Mouse (Mus musculus) CD4-positive helper T cell, adult 2 months (primary cell): ENCODE measurements around the gene Btbd11.
A peak's percentile ranks its signal among the peaks of the same experiment; 100 is the strongest.

ENCODE experiments used
- DNase-seq: peaks from one replicate; pipeline ENCODE4 v3.0.0-alpha.2; 2012; ENCODE audit warnings: low read depth, missing footprints, low spot score

Gene Btbd11

DNA sequence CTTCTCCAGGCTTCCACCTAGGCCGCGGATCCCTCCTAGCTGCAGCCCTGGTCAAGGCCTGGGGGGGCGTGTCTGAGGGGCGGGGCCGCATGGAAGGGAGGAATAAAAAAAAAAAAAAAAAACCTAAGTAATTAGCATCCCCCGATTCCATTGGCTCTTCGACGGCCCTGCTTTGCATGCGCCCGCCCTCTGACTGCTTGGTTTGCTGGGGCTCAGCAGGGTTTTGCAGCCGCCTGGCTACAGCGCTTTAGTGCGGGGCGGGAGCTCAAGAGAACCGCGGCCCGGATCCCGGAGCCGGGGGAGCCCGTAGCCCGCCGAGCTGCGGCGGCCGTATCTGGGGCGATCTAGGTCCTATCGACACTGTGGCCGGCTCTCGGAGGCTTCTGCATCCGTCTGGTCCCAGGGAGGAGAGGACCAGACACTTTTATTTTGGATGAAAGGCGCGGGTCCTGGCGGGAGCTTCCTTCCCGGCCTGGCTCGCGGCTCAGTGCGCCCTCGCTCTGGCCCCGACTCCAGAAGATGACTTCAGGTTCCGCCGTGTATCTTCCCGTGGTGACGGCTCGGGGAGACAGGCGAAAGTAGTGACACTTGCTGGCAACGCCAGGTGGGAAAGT, at the start of gene Btbd11:
TSS of gene Btbd11 (plus strand) at position 210 of the 614 bp plus-strand sequence.
- DNase-seq: peak; percentile 88

DNA sequence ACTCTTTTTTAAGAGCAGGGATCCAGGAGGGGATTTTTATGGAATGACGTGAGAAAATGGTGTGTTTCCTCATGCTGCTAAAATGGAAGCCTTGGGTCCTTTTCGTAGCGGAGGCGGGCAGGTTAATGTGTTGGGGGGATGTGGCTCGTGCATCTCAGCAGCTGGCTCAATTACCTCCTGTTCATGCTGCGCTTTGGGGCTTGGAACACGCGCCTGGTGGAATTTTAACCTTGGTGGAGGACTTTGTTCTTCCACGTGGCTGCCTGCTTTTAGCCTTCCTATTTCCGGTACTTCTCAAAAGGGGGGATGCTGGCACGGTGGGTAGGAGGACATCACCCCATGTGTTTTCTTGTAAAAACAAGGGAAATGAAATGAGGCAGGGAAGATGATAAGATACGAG, 47.9 kb upstream of the Btbd11 start:
- no peak for DNase-seq

DNA sequence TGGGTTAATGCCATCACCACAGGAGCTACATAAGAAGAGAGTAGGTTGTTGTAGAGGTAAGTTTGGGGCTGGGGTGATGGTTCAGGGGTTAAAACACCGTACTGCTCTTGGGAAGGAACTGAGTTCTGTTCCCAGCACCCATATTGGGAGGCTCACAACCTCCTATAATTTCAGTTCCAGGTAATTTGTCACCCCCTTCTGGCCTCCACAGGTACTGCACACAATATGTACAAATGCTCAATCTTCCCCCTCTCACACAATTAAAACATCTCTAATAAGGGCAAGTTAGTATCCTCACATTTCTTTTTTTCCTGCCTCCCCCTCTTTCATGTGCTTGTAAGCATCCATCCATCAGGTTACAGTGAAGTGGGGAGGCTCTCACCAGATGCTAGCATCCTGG, 44.7 kb upstream of the Btbd11 start:
- no peak for DNase-seq

DNA sequence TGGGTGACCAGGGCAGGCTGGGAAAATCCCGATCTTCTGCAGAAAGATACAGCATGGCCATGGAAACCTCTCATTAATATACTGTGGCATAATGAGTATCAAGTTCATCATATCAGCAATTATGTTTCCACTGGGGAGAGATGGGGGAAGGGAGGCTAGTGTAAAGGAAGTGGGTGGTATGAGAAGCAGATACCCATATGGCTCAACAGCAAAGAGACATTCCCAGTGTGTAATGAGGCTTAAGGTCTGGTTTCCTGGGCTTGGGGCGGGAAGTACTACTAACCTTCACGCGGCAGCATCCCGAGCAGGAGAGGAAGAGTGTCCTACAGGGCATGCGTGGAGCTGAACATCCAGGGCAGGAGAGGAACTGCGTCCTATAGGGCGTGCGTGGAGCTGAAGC, 39.4 kb upstream of the Btbd11 start:
- no peak for DNase-seq

DNA sequence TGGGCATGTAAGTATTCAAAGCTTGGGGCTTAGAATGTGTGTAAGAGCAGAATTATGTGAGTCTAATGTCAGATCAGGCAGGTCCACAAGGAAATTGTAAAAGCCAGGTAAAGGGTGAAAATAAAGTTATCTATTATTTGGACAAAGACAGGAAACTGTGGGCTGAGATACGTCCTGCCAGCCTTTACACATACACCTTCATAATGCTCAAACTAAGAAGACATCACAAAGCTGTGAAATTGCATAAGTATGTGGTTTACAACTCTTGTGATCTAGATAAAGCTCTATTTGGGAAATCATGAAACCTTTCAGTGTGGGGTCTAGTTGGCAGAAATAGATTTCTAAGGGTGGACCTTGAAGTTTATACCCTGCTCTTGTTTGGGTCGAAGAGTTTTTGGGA, 34.1 kb upstream of the Btbd11 start:
- DNase-seq: peak; percentile 13

DNA sequence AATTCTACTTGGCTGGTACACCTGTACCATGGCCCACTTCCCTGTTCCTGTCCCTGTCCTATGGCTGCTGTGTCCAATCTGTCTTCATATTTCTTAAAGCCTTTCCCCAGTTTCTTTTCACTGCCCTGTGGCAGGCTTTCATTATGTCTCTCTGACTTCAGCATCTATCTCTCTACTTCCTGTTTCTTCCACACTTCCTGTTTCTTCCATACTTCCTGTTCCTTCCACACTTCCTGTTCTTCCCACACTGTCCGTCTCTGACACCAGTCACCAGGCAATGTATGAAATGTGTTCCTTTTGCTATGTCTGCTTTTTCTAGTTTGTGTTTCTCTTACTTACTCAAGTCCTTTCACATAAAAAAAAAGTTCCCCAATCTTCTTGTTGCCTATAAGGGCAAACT, 32.3 kb upstream of the Btbd11 start:
- DNase-seq: no peak

DNA sequence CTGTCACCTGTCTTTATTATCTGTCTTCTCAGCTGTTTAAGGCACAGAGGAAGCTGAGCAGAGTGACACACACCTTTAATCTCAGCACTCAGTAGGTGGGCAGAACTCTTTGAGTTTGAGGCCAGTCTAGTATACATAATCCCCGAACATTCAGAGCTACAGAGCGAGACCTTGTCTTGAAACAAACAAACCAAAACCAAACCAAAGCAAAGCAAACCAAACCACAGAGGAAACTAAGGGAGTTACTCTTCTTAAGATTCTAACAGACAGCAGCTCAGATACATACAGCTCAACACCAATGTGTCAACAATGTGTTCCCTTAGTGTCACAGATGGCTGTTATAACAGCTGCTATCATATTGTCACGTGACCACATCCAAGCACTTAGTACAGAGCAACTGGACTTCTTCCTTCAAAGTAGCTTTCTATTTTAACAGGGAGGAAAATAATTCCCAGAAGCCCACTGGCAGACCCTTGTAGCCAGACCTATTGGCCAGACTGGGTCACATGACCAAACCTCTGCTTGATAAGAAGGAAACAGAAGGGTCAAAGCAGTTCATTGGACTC, 27.0 kb upstream of the Btbd11 start:
- DNase-seq: peak; percentile 66

DNA sequence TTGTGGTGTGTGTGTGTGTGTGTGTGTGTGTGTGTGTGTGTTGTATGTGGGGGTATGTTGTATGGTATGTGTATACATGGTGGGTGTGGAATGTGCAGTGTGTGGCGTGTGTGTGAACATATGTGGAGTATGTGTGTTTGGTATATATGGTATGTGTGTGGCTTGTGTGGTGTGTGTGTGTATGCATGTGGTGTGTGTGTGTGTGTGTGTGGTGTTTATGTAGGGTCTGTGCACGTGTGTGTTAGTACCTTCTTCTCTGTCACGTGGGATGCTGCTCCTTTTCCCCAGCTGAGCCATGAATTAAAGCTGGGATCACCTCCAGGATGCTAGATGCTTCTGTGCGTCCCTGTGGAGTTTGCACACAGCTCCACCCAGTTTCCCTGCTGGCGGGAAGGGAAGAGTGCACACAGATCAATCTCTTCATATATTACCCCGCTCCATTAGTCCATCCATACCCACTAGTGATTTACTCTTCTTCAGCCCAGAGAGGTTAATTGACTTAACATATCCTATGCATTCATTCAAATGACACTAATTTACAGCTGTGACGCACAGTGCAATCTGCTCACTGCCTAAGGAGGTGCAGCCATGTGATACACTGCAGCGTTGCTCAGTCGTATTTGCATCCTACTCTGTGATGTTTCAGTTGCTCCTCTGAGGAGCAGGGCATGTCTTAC, 23.7 kb upstream of the Btbd11 start:
- no peak for DNase-seq

DNA sequence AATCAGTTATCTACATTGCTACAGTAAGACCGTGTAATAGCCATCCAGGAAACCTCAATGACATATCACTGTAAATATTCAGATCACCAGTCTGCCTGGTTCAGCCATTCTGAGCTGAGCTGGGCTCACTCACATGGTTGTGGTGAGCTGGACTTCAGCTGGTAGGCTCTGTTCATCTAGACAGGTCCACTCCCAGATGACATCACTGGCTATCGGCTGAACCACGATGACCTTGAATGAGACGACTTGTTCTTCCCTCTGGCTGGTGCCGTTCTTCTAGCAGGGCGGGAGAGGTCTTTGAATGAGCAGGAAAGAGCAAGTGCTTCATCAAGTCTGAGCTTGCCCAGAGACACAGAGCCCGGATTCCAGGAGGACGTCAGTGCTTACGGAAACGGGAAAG, 19.7 kb upstream of the Btbd11 start:
- DNase-seq: no peak

DNA sequence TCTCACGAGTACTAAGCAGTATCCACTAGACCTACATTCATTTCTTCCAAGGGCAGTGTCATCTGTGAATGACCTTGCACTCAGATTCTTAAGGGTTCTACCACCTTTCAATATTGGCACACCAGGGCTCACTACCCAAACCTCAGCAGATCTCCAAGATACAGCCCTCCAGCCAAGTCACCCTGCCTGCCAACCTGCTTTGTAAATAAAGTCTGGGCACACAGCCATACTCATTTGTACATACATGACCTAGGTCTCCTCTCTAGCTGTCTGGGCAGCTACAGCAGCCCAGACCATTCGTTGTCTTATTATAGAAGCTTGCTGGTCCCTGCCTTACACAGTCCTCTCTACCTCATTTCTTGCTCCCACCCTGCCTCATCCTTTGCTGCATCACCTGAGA, 15.3 kb upstream of the Btbd11 start:
- no peak for DNase-seq

DNA sequence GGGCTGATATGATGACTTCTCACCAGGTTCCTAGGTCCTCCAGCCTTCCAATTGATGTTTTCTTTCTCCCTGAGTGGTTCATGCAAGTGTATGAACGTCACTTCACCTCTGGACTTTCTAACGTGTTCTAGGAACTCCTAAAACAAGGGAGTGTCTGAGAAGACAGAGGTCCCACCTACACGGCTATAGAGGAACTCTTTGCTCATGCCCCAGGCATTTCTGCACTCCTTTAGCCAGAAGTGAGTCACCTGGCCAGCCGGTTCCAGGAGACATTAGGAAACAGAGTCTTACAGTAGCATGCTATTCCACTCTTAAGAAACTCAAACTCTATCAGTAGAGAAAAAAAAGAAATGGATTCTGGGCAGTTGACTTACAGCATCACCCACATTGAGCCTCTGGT, 14.5 kb upstream of the Btbd11 start:
- no peak for DNase-seq

DNA sequence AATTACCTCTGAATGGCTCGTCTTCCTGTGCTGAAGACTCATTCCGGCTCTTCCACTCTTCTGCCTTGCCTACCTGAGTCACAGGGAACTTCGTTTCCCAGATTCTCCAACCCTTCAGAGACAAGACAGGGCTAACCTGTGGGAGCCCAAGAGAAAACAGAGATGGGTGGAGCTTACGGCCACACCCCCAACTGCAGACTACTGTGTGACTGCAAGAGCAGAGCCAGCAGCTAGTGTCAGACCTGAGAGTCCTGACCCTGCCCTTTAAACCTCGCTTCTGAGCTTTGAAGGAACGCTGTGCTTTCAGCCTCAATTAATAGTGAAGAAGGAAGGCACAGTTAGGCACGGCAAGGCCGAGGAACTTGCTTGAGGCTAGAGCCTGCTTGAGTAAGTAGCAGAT, 7.6 kb upstream of the Btbd11 start:
- DNase-seq: no peak

DNA sequence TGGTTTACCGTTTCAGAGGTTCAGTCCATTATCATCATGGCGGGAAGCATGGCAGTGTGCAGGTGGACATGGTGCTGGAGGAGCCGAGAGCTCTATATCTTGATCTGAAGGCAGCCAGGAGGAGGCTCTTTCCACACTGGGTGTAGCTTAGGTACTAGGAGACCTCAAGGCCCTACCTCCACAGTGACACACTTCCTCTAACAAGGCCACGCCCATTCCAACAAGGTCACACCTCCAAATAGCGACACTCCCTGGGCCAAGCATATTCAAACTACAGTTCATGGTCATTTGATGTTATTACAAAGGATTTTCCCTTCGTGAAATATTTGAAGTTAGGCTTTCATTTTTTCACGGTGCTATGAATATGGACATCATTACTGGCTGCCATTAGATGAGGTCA, 3.6 kb upstream of the Btbd11 start:
- no peak for DNase-seq

DNA sequence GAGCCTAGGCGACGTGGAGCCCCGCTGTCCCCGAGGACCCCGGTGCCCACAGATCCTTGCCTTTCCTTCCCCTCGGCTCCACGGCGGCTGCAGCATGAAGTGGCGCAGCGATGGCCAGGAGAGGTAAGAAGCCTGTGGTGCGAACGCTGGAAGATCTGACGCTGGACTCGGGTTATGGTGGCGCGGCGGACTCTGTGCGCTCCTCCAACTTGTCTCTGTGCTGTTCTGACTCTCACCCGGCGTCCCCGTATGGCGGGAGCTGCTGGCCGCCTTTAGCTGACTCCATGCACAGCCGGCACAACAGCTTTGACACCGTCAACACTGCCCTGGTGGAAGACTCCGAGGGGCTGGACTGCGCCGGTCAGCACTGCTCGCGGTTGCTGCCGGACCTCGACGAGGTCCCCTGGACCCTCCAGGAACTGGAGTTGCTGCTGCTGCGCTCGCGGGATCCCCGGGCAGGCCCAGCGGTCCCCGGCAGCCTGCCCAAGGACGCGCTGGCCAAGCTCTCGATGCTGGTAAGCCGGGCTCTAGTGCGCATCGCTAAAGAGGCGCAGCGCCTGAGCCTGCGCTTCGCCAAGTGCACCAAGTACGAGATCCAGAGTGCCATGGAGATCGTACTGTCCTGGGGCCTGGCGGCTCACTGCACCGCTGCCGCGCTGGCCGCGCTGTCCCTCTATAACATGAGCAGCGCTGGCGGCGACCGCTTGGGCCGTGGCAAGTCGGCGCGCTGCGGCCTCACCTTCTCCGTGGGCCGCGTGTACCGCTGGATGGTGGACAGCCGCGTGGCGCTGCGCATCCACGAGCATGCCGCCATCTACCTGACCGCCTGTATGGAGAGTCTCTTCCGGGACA, 831 bp downstream of the Btbd11 start:
- DNase-seq: peak; percentile 59

DNA sequence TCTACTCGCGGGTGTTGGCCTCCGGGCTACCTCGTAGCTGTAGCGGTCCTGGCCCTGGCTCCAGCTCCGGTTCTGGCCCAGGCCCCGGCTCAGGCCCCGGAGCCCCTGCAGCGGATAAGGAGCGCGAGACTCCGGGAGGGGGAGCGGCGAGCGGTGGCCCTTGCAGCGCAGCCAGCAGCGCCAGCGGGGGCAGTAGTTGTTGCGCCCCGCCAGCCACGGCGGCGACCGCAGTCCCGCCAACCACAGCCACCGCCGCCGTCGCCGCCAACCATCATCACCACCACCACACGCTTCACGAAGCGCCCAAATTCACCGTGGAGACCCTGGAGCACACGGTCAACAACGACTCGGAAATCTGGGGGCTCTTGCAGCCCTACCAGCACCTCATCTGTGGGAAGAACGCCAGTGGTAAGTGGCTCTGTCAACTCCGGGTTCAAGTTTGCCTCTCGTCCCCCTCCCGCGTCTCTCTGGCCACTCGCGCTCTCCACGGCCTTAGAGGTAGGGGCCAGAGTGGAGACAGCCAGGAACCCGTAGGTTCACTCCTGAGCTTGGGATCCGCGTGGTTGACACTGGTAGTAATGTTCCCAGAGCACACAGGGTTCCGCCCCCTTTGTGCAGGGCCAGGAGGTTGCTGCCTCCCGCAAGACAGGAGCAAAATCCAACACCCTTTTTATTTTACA, 1.6 kb downstream of the Btbd11 start:
- DNase-seq: no peak

DNA sequence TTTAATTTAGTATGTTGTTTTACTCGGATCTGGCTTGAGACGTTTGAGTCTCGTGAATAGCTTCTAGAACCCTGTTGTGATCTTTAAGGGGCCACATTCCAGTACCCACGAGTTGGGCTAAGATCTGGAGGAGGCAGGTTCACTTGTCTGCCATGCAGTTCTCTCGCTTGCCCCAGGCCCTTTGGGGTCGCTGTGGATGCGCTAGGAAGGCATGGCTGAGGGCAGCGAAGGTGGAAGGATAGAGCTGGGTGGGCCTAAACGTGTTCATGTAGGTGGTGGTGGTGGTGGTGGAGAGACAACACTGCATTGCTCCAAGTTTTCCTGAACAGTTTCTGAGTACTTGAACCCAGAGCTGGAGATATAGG, 2.1 kb downstream of the Btbd11 start:
- peak; percentile 72 for DNase-seq

DNA sequence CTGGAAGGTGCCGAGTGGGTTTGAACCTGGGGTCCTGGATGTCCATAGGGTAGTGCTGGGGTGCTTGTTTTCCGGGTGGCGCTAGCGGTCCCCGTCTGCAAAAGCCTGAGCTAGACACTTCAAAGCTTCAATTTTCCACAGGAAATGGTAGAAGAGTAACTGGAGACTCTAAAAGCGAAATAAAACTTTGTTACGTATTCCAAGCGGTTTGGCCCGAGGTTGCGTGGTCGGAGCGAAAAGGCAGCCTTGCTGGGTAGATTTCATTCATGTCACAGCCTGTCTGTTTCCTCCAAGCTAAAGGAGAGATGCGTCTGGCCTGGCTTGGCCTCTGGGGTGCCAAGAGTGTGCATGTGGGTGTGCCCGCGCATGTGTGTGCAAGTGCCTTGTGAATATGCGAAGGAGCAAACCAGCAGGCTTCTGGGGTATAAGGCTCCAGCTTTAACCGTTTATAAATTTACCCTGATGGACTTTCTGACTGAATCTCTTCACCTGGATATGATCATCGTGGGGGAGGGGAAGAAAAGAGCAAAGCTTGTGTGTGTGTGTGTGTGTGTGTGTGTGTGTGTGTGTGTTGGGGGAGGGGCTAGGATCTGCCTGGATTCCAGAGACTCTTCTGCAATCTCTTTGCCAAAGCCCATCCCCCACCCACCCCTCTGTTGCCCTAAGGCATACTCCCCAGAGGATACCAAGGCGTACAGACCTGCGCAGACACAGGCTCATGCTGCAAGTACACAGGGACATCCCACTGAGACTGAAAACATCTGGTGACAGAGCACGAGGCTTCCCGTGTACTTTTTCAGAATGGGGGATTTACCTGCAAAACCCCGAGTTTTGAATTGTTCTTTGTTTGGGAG, 2.9 kb downstream of the Btbd11 start:
- DNase-seq: peak; percentile 69

DNA sequence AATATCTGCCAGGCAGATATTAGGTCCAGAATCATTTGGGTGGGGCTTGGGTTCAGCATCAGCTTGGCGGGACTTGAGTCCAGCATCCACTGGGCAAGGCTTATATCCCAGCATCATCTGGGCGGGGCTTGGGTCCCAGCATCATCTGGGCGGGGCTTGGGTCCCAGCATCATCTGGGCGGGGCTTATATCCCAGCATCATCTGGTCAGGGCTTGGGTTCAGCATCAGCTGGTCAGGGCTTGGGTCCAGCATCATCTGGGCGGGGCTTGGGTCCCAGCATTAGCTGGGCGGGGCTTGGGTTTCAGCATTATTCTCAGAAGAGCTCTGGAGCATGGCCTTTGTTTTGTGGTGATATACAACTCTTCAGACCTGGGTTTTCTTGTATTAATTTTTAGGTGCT, 6.4 kb downstream of the Btbd11 start:
- no peak for DNase-seq

DNA sequence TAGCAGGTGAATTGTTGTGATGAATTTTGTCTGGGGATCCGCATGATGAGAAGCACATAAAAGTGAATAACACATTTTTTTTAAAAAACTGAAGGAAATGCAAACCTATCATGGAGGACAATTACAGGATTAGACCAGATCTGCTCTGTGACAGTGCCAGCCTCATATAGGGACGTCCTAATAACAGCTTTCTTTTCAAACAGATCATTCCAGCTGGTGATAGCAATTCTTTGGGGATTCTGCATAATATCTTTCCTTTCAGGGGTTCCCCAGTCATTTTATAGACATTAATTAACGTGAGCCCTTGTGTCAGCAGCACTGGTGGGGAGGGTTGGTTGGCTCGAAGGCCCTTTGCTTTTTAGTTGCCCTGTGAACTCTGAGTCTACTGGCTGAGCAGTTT, 7.9 kb downstream of the Btbd11 start:
- no peak for DNase-seq

DNA sequence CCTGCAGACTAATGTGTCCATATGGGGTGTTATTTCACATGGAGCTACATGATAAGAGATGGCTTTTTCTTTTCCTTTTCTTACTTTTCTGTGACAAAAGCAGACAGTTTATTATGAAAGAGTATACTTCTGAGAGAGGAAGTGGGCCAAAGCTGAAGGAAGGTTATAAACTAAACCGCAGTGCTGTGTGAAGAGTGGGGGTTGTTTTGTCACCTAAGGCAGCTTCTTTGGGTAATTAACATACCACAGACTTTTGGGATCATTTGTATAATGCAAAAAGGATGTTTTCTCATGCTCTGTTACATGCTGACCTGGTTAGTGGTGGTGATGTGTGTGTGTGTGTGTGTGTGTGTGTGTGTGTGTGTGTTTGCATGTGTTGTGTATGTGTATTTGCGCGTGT, 24.5 kb downstream of the Btbd11 start:
- peak; percentile 81 for DNase-seq
